Mouse (Mus musculus) embryonic fibroblast, embryonic 13.5 days (primary cell): ENCODE results near the gene Tbc1d2.

Source experiments
- CTCF ChIP-seq: IDR thresholded peaks from 2 replicates; pipeline ENCODE4 v1.5.1; 2011; ENCODE audit warnings: mild to moderate bottlenecking, control low read depth, low read length, moderate library complexity, borderline replicate concordance; ENCODE audit not compliant: insufficient read depth
- POLR2A ChIP-seq: IDR thresholded peaks from 2 replicates; pipeline ENCODE4 v1.6.1; 2011; ENCODE audit warnings: low read depth, mild to moderate bottlenecking, control low read depth, low read length, moderate library complexity

DNA sequence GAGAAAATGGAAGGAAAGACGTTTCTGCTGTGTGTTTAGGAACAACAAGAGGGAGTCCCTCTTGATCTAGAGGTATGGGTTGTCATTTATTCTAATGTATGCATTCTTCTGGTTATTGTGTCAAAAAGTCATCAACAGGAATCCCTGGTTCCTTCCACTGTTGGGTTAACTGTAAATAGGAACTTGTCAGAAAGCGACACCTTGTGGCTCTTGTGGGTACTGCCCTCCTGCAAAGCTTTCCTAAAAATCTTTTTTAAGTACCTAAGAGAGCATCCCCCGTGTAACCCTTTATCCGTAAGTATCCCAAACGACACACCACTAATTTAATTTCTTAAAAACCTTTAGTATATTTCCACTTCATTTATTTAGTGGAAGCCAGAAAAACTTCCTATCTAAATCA lies 7.1 kb upstream of the Tbc1d2 start:
- TF ChIP-seq CTCF: no peak
- no peak for TF ChIP-seq POLR2A
